21 mouse cellular contexts compared by ENCODE assay signal in genomic region chr6:41565261-41565660, GRCm38 (mm10). TPM values are rescaled to one million over a fixed set of nuclear protein-coding genes. Genes with fewer than 3 reads are reported as not detected.
"Had no signal": no experiment of that assay in that cellular context is flagged by ENCODE, and none has a peak within 500 bp of the region (broad histone marks: within the 10 kb centered on the region; RNA-seq: fewer than 3 reads in every experiment).

No protein-coding gene starts in this region.

- H3K27me3 ChIP-seq: midbrain, embryonic 12.5 days; neural tube, embryonic 13.5 days; neural tube, embryonic 15.5 days; stomach, embryonic 15.5 days had no signal

- H3K27ac ChIP-seq: midbrain, embryonic 10.5 days; midbrain, embryonic 12.5 days; neural tube, embryonic 13.5 days; neural tube, embryonic 15.5 days; stomach, embryonic 15.5 days; stomach, postnatal 0 days had no signal

- H3K4me1 ChIP-seq: midbrain, embryonic 10.5 days; midbrain, embryonic 12.5 days; neural tube, embryonic 13.5 days; neural tube, embryonic 15.5 days; stomach, embryonic 15.5 days had no signal

- H3K4me3 ChIP-seq: midbrain, embryonic 10.5 days; midbrain, embryonic 12.5 days; myocyte; neural tube, embryonic 13.5 days; neural tube, embryonic 15.5 days; stomach, embryonic 15.5 days had no signal

- H3K9me3 ChIP-seq: midbrain, embryonic 10.5 days; midbrain, embryonic 12.5 days; neural tube, embryonic 13.5 days; neural tube, embryonic 15.5 days; stomach, embryonic 15.5 days had no signal

- H3K9ac ChIP-seq: lung, embryonic 14.5 days; midbrain, embryonic 12.5 days; neural tube, embryonic 13.5 days; neural tube, embryonic 15.5 days; stomach, embryonic 15.5 days had no signal

- H3K36me3 ChIP-seq: midbrain, embryonic 10.5 days; midbrain, embryonic 12.5 days; neural tube, embryonic 13.5 days; neural tube, embryonic 15.5 days; stomach, embryonic 15.5 days had no signal

- DNase-seq: lung, adult 18-20 months; lung, embryonic 14.5 days; lung, postnatal 10 days; lung, postnatal 4 days; midbrain, embryonic 14.5 days; right cerebral cortex, postnatal 14 days; thymus, adult 2 months; thymus, postnatal 14 days; thymus, postnatal 36 days had no signal

RNA-seq across cellular contexts. Expression of gene Prss2, which starts 43.7 kb away (rescaled TPM):
- total RNA-seq: megakaryocyte, adult 5-6 weeks; megakaryocyte-erythroid progenitor cell, adult 5-6 weeks had no signal
- polyA plus RNA-seq: lung, embryonic 14.5 days; lung, embryonic 16.5 days; midbrain, embryonic 10.5 days; midbrain, embryonic 12.5 days; midbrain, embryonic 14.5 days; midbrain, embryonic 16.5 days; neural tube, embryonic 11.5 days; neural tube, embryonic 13.5 days; neural tube, embryonic 15.5 days had no signal
